16 mouse cellular contexts compared by ENCODE assay signal in genomic region chr7:84164880-84165279, GRCm38 (mm10). TPM values are rescaled to one million over a fixed set of nuclear protein-coding genes. Genes with fewer than 3 reads are reported as not detected.
DNase-seq lines count a peak whose midpoint lies in the region; ATAC-seq and TF ChIP-seq lines count a peak whose summit lies in the region.
"Had no signal": no experiment of that assay in that cellular context is flagged by ENCODE, and none has a peak within 500 bp of the region (broad histone marks: within the 10 kb centered on the region; RNA-seq: fewer than 3 reads in every experiment).

No protein-coding gene starts in this region.

- no peaks in the 10 kb centered on the region for H3K27me3 ChIP-seq in spleen, adult 2 months (ENCODE audit: control insufficient read depth, insufficient read depth, low read length)
- H3K27me3 ChIP-seq: hindbrain, embryonic 13.5 days; liver, embryonic 15.5 days had no signal

- ATAC-seq in activated CD4-positive, CD25-positive, alpha-beta regulatory T cell, adult 4 months = peak; percentile 94
- ATAC-seq: midbrain, embryonic 16.5 days had no signal

- WGBS in spleen, adult 2 months = 39% methylated on average over 4 of the region's 4 CpGs

- no peak overlapping the region for H3K27ac ChIP-seq in spleen, adult 2 months (ENCODE audit: insufficient read depth, low read length)
- H3K27ac ChIP-seq: hindbrain, embryonic 13.5 days; liver, embryonic 15.5 days had no signal

- peaks cover 19% of the 10 kb centered on the region; the same call in 1 of the 2 replicates for H3K4me1 ChIP-seq in spleen, adult 2 months (ENCODE audit: control insufficient read depth, insufficient read depth, insufficient read length)
- H3K4me1 ChIP-seq: hindbrain, embryonic 13.5 days; liver, embryonic 15.5 days had no signal

- no peak for TF ChIP-seq POLR2A in spleen, adult 2 months (IDR thresholded peaks at IDR 0.05; ENCODE audit: low read depth, low read length)

- H3K4me3 ChIP-seq in spleen, adult 2 months (ENCODE audit: extremely low read depth, insufficient read depth, insufficient read length) = no peak overlapping the region
- H3K4me3 ChIP-seq: erythroblast, embryonic 14.5 days; hindbrain, embryonic 13.5 days; liver, embryonic 15.5 days had no signal

- no peaks in the 10 kb centered on the region for H3K36me3 ChIP-seq in spleen, adult 2 months (ENCODE audit: control insufficient read depth, insufficient read depth, low read length)
- H3K36me3 ChIP-seq: G1E; hindbrain, embryonic 13.5 days; liver, embryonic 15.5 days had no signal

- no peak for TF ChIP-seq CTCF in spleen, adult 2 months (IDR thresholded peaks at IDR 0.05; ENCODE audit: extremely low read depth, insufficient read depth, insufficient read length, insufficient replicate concordance)

- DNase-seq in spleen, adult 2 months (ENCODE audit: low read depth in 1 of 2, low spot score in 2 of 2) = peak; percentile 49
- DNase-seq in spleen, postnatal 14 days (ENCODE audit: low spot score in 2 of 2) = no peak
- peak; percentile 60 to 61 for DNase-seq in spleen, postnatal 36 days (ENCODE audit: low spot score in 2 of 2)
- peak; percentile 68 for DNase-seq in thymus, postnatal 4 days
- no peak for DNase-seq in cerebellum, postnatal 4 days (ENCODE audit: low spot score in 2 of 2)
- no peak for DNase-seq in ovary, postnatal 10 days (ENCODE audit: low spot score)
- no peak for DNase-seq in adrenal gland, postnatal 25 days
- DNase-seq: cerebellum, adult 18-20 months; layer of hippocampus, adult 9-11 months; lung, postnatal 36 days had no signal

RNA-seq across cellular contexts. Expression of gene Abhd17c, which starts 13.2 kb away (rescaled TPM):
- polyA plus RNA-seq in spleen, adult 2 months (2012; rRNA removed) = 32.8 and 33.9 TPM in 2 replicates
- polyA plus RNA-seq in activated CD4-positive, CD25-positive, alpha-beta regulatory T cell, adult 4 months (2017; shearing (Covaris generic)) = 10 to 100 TPM in 1 of 2 experiments, 1 to 10 TPM in 1; 6.6 to 12.2 TPM
- 31.0 and 31.5 TPM in 2 replicates for total RNA-seq in adrenal gland, postnatal 25 days (2021)

Comparison
In these comparisons a context has a peak if more than half of its experiments do, and no peak if none do; other contexts are left out.
1. DNase-seq: peak in spleen, adult 2 months (2 of 2), spleen, postnatal 36 days (2 of 2) and thymus, postnatal 4 days (single experiment); none in spleen, postnatal 14 days (0 of 2), cerebellum, postnatal 4 days (0 of 2), ovary, postnatal 10 days (single experiment) and adrenal gland, postnatal 25 days (single experiment).